Mouse (Mus musculus): ENCODE results near the gene Zfp296. TPM values are rescaled to one million over a fixed set of nuclear protein-coding genes. Genes with fewer than 3 reads are reported as not detected.

Gene Zfp296
- under 1 TPM; 0.74 to 0.89 TPM for total RNA-seq (2021)
- long read RNA-seq: 0 reads

GRCm38 (mm10) chr7:19577141-19577852, at the start of gene Zfp296, which contains the start of gene Gemin7:
Gene Zfp296 (plus strand): TSS chr7:19577287.
Gene Gemin7 (minus strand): TSS chr7:19577595.
- no peak for DNase-seq (ENCODE audit: low spot score in 2 of 2)

- DNase-seq (ENCODE audit: low spot score in 2 of 2): no peak
These were observed 46.0 kb upstream of the Zfp296 start for GRCm38 (mm10) chr7:19531077-19531476.

- no peak for DNase-seq (ENCODE audit: low spot score in 2 of 2)
These were observed 44.8 kb upstream of the Zfp296 start for GRCm38 (mm10) chr7:19532240-19532639.

DNA sequence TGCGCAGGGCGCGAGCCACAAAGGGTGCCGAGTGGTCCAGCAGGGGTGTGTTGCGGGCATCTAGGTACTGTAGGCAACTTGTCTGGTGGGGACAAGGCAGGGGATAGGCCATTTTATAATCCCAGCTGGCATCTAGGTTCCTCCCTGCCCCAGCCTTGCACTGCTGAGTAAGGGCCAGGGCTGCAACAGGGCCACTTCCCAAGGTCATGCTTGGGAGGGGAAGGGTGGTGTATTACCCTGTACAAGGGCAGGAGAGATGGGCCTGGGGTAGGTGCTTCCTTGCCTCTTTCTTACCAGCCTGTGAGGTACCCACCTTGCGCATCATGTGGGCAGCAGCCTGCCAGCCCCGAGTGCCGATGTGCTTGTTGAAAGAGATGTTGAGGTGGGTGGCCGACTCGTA, 42.4 kb upstream of the Zfp296 start:
- DNase-seq (ENCODE audit: low spot score in 2 of 2): no peak

DNA sequence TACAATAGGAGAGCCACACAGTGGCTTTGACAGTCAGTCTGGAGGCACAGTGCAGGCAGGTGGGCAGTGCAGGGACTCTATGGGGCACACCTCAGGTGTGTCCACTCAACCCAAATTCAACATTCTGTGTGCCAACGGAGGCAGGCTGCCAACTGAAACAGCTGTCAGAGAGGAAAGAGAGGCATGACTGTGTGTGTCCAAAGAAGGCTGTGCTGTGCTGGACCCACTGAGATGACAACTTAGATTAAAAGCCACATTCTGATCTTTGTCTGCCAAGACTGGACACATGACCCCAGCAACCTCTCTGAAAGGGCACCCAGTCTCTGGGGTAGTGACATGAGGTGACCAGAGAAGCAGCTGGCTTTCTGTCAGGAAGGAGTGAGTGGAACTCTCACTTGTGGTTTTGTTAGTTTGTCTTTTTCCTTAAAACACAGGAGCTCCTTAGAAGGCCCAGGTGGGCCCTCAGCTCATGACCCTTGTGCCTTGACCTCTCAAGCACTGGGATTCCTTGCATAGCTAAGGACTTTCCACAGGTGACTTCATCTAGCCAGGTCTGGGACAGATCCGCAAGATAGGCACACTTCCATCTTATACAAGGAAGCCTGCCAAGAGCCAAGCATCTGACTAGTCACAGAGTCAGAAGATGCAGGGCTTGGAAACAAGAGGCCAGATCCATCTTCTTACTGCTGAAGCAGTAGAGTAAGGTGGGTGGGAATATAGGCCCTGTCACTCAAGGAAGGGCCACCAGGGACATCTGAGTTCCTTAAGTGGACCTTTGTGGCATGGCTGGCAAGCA, 36.1 kb upstream of the Zfp296 start:
- no peak for DNase-seq (ENCODE audit: low spot score in 2 of 2)

DNA sequence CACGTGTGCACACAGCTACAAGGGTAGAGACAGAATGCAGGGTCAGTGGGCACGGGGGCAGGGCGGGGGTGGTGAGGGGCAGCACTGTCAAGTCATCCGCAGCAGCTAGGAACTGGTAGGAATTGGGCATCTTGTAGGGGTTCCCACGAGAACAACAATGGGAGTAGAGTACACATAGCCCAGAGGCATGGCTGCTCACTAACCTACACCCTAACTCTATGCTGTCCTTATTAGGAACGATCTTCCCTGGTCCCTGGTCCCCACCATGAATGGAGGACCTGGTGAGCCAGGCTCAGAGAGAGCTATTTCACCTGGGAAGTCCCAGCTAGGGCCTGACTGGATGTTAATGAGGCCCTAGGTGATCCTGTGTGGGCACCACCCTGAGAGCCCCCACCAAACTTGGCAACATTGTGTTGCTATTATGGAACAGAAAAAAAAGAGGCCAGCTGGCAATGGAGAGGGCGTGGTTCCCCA, 35.4 kb upstream of the Zfp296 start:
- DNase-seq (ENCODE audit: low spot score in 2 of 2): no peak

DNA sequence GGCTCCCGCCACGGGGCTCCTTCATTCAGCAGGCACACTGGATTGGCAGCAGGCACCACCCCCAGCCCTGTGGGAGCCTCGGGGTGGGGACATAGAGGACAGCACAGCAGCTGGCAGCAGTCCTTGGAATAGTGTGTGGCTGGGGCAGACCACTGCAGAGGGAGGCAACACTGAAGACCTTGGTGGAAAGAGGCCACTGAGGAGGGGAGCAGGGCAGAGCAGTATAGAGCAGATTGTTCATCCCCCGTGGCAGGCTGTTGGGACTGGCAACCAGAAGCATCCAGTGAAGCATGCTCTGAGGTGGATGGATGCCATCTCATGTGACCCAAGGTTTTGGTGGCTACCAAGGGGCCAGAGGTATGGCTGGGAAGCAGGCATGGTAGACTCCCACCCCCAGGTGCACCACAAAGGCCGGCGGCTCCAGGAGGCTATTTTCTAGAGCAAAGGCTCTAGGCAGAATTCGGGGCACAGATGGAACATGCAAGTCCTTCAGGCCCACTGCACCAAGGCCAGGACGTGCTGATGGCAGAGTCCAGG, 34.9 kb upstream of the Zfp296 start:
- peak in 1 of 2 experiments; percentile 45 for DNase-seq (ENCODE audit: low spot score in 2 of 2)

DNA sequence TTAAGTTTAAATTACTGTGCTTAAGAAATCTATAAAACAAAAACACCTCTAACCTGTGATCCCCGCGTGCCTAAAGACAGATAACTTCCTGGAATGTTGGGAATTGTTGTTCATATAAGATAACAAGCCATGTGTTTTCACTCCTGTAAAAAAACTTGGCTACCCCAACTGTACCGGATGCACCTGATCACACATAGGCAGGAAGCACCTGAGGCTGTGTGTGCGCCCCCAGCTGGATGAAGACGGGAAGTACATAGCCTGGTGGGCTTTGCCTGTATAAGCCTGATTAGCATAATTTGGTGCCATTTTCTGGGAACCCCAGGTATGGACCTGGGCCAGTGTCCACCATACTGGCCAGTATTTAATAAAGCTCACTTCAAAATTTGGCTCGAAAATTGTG, 33.5 kb upstream of the Zfp296 start:
- DNase-seq (ENCODE audit: low spot score in 2 of 2): no peak

- no peak for DNase-seq (ENCODE audit: low spot score in 2 of 2)
These were observed 31.1 kb upstream of the Zfp296 start for GRCm38 (mm10) chr7:19546007-19546406.

- DNase-seq (ENCODE audit: low spot score in 2 of 2): no peak
These were observed 29.6 kb upstream of the Zfp296 start for GRCm38 (mm10) chr7:19547344-19547969.

- no peak for DNase-seq (ENCODE audit: low spot score in 2 of 2)
These were observed 27.7 kb upstream of the Zfp296 start for GRCm38 (mm10) chr7:19549394-19549793.

GRCm38 (mm10) chr7:19551634-19552033, 25.5 kb upstream of the Zfp296 start:
- DNase-seq (ENCODE audit: low spot score in 2 of 2): no peak

DNA sequence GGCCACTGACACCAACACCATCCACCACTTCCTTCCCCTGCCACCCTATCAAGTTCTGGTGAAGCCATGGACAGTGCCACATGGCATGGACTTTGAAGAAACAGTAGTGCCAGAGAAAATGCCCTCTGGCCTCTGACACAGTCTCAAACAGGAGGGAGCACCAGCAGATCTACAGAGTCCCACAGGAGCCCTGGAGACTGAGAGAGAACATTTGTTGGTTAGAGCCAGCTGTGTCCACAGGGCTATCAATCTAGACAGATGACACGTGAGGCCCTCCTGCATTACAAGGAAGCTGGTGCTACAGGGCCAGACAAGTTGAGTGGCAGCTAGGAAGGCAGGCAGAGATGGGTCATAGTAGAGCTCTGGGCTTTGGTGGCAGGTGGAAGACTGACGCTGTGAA, 24.6 kb upstream of the Zfp296 start:
- no peak for DNase-seq (ENCODE audit: low spot score in 2 of 2)

DNA sequence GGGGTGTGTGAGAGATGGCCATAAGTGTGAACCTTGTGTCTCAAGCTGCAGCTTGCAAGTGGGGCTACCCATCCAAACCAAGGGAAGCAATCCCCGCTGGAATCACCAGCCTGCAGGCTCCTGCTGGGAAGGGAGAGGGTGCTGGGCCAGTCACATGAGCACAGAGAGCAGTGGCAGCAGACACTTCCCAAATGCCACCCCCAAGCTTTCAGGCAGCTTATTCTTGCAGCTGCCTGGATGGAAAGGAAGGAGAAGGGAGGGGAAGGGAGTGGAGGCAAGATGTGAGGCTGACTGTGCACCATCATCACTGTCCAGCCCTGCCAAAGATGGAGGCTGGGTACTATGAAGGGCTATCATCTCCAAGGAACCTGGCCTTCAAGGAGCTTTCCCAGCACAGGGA, 22.9 kb upstream of the Zfp296 start:
- peak; percentile 48 to 73 for DNase-seq (ENCODE audit: low spot score in 2 of 2)

GRCm38 (mm10) chr7:19557086-19557485, 20.0 kb upstream of the Zfp296 start:
- DNase-seq (ENCODE audit: low spot score in 2 of 2): no peak

DNA sequence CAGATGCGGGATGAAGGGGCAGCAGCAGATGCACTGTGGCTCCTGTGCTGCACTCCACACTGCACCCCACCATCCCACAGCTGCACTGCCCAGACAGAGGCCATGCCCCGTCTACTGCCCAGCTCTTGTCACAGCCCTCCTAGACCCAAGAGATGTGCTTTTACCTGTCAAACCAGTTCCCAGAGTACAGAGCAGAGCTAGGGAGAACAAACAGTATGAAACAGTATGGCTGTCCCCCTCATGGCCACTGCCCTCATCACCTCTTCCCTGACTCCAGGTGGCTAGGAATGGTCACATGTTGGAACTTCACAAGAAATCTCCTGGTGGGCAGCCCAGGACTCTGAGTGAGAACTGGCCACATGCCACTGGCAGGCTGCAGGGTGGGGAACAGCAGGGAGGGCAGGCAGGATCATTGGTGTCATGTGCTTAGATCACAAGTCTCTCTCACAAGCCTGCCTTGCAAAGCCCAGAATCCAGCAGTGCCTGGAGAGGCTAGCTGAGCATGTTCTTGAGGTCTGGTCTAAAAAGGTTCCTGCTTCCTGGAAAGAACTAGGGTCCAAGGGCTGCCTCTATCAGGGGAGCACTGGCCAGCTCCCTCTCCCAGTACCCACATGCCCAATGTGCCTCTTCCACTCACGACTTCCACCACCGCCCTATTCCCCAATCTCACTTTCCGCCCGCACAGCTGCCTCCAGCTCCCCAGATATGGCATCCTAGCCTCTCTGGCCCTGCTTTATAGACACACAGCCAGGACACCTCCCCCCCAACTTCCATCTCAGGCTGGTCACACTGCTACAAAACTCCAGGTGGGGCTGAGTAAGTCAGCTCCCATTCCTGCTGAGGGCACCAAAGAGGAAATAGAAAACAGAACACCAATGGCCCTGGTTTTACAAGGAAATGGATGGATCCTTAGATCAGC, 18.8 kb upstream of the Zfp296 start:
- DNase-seq (ENCODE audit: low spot score in 2 of 2): no peak

DNA sequence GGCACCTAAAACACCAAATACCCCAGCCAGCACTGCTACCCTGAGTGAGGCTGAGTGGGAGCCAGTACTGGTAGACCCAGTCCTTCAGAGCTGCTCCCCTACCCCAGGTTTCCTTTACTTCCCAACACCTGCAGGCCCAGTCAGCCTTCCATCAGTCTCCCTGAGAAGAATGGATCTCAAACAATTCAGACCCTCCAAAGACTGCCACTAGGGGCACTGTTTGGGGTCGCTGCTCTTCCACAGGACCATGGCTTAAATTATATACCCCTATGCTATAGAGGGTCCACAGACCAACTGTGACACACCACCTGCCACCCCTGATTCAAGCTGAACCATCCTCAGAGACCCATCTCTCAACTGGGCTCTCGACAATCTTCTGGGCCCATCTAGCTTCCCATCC, 18.1 kb upstream of the Zfp296 start:
- no peak for DNase-seq (ENCODE audit: low spot score in 2 of 2)

DNA sequence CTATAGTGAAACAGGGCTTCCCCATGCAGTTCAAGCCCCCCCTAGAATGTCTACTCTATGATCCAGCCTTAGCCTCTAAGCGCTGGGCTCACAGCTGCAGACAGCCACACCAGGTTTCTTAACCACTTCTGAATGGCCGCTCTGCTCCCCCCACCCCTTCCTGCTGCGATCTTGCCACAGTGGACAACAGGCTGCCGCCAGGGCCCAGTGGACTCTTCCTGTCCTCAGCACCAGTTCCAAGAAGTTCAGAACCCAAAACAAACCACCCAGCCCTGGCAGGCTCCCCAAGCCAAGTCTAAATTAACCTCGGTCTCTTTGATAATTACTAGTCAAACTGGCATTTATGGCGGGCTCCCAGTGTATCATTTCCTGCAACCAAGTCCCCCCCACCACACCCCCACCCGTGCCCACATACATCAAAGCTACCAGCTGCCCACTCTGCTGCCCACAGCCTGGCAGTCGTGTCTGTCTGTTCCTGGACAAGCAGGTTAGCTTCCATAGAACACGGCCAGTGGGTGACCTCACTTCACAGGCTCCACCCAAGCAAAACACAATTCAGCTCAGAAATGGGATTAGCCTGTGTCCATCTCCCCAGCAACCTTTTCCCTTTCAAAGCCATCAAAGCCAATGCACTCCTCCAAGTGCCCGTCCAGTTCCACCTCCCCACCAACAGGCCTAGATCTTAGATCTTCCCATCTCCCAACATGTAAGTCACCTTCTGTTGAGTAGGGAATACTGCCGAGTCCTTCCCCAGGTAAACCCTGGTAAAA, 16.4 kb upstream of the Zfp296 start:
- DNase-seq (ENCODE audit: low spot score in 2 of 2): no peak

DNA sequence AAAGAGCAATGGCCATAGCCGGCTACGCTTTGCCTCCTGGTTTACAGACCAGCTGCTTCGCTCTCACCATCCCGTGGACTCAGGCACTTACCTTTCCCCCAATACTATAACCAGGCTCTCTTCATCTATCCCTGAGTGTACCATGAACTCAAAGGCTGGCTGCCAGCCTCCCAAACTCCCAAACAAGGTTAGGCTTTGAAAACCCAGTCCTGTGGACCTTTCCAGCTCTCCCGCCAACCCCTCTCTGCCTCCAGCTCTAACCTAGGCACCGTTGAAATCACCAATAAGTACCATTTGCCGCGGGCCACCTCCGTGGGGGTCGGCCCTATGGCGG, 15.7 kb upstream of the Zfp296 start:
- no peak for DNase-seq (ENCODE audit: low spot score in 2 of 2)

All from layer of hippocampus, adult 18-20 months (tissue).